Mouse (Mus musculus) liver, embryonic 13.5 days (tissue): ENCODE results near the gene Ap1g1. TPM values are rescaled to one million over a fixed set of nuclear protein-coding genes. Genes with fewer than 3 reads are reported as not detected.

Experiments used
- ATAC-seq: fragments of 200-750 bp; cut with Nextera tagmentation; 2 replicates; pipeline ENCODE4 v1.8.0; 2017; ENCODE audit warnings: low read depth, mild to moderate bottlenecking, moderate number of reproducible peaks, moderate library complexity
- DNase-seq: peaks from one replicate; pipeline ENCODE4 v3.0.0; 2022
- H3K27ac ChIP-seq: fragments of 300-500 bp; sonication (generic); 2 replicates; pipeline ENCODE4 v1.5.1; 2015; ENCODE audit warnings: moderate library complexity, mild to moderate bottlenecking, inconsistent platforms
- H3K27me3 ChIP-seq: fragments of 300-500 bp; sonication (generic); 2 replicates; pipeline ENCODE4 v1.6.1; 2015; ENCODE audit warnings: mild to moderate bottlenecking, inconsistent platforms
- H3K36me3 ChIP-seq: fragments of 300-500 bp; sonication (generic); 2 replicates; pipeline ENCODE4 v1.6.1; 2015; ENCODE audit warnings: mild to moderate bottlenecking, inconsistent platforms
- H3K4me1 ChIP-seq: fragments of 300-500 bp; sonication (generic); replicated peaks from 2 replicates; pipeline ENCODE4 v1.6.1; 2015; ENCODE audit warnings: inconsistent platforms
- H3K4me2 ChIP-seq: fragments of 300-500 bp; sonication (generic); 2 replicates; pipeline ENCODE4 v1.6.1; 2015; ENCODE audit warnings: inconsistent platforms, mild to moderate bottlenecking, moderate library complexity
- H3K4me3 ChIP-seq: fragments of 300-500 bp; sonication (generic); replicated peaks from 2 replicates; pipeline ENCODE4 v1.5.1; 2015; ENCODE audit warnings: mild to moderate bottlenecking, inconsistent platforms
- H3K9ac ChIP-seq: fragments of 300-500 bp; sonication (generic); 2 replicates; pipeline ENCODE4 v1.6.1; 2015; ENCODE audit warnings: mild to moderate bottlenecking, inconsistent platforms
- H3K9me3 ChIP-seq: fragments of 300-500 bp; sonication (generic); replicated peaks from 2 replicates; pipeline ENCODE4 v1.6.1; 2016; ENCODE audit warnings: inconsistent platforms
- WGBS: fragments of 180-500 bp; shearing (Covaris S2); methylation state at CpG from one replicate; pipeline ENCODE4 v1.1.7; 2015; ENCODE audit not compliant: insufficient replicate concordance; 5-methylcytosine and 5-hydroxymethylcytosine counted together
- polyA plus RNA-seq: library from polyadenylated mRNA; unstranded; fragments of >200 nt; fragmentation: Nextera tagmentation; extraction: Ambion mirVana; gene quantifications from 2 replicates; pipeline ENCODE4 v1.2.1, GENCODE M21; 2015

The Ap1g1 gene
- polyA plus RNA-seq, 1 experiment from 2014 or later, result 13.4 TPM

GRCm38 (mm10) chr8:109790938-109791337 is 12.6 kb downstream of the Ap1g1 start:
- 22% methylated on average over 2 of the region's 2 CpGs for WGBS
- ATAC-seq, result peak; percentile 93
- H3K36me3 ChIP-seq, result no peaks in the 10 kb centered on the region

GRCm38 (mm10) chr8:109795166-109795565 is 16.8 kb downstream of the Ap1g1 start:
- no peak overlapping the region for H3K4me3 ChIP-seq
- H3K9ac ChIP-seq, result no peak overlapping the region
- peaks cover 54% of the 10 kb centered on the region for H3K4me1 ChIP-seq
- no peak overlapping the region for H3K4me2 ChIP-seq
- DNase-seq, result no peak
- H3K27me3 ChIP-seq, result no peaks in the 10 kb centered on the region
- no peaks in the 10 kb centered on the region for H3K9me3 ChIP-seq
- H3K27ac ChIP-seq, result no peak overlapping the region
- no peak for ATAC-seq
- no peaks in the 10 kb centered on the region for H3K36me3 ChIP-seq
- WGBS, result 44% methylated on average over 1 of the region's 1 CpGs

More at GRCm38 (mm10) chr8:109790938-109791337, 12.6 kb downstream of the Ap1g1 start:
- Histone ChIP-seq H3K27ac (peak overlapping the region; percentile 34), H3K9me3 (no peaks in the 10 kb centered on the region), H3K4me1 (peaks cover 48% of the 10 kb centered on the region), H3K9ac (peak overlapping the region; percentile 33; the same call in 1 of the 2 replicates), H3K4me2 (peak overlapping the region; percentile 38), H3K4me3 (no peak overlapping the region), H3K27me3 (no peaks in the 10 kb centered on the region)
- peak; percentile 48 for DNase-seq

- H3K4me1 ChIP-seq, result peaks cover 32% of the 10 kb centered on the region
- no peak overlapping the region for H3K9ac ChIP-seq
- ATAC-seq (no peak), DNase-seq (no peak)
- H3K4me2 ChIP-seq, result no peak overlapping the region
- H3K4me3 ChIP-seq, result no peak overlapping the region
- peaks cover 7% of the 10 kb centered on the region for H3K36me3 ChIP-seq
- H3K27me3 ChIP-seq, result no peaks in the 10 kb centered on the region
- H3K27ac ChIP-seq, result no peak overlapping the region
- H3K9me3 ChIP-seq, result no peaks in the 10 kb centered on the region
Observed at GRCm38 (mm10) chr8:109798721-109799120, 20.4 kb downstream of the Ap1g1 start.

- no peaks in the 10 kb centered on the region for H3K27me3 ChIP-seq
- no peak overlapping the region for H3K9ac ChIP-seq
- peaks cover 27% of the 10 kb centered on the region for H3K4me1 ChIP-seq
- DNase-seq (no peak), ATAC-seq (no peak)
- WGBS, result 51% methylated on average over 4 of the region's 4 CpGs
- H3K4me3 ChIP-seq, result no peak overlapping the region
- no peaks in the 10 kb centered on the region for H3K9me3 ChIP-seq
- no peak overlapping the region; the same call in 1 of the 2 replicates for H3K27ac ChIP-seq
- H3K36me3 ChIP-seq, result peaks cover 10% of the 10 kb centered on the region
- no peak overlapping the region for H3K4me2 ChIP-seq
Observed at GRCm38 (mm10) chr8:109799245-109799644, 20.9 kb downstream of the Ap1g1 start.

- 81% methylated on average over 2 of the region's 2 CpGs for WGBS
Observed at GRCm38 (mm10) chr8:109800325-109800724, 22.0 kb downstream of the Ap1g1 start.

GRCm38 (mm10) chr8:109803211-109803610 is 24.9 kb downstream of the Ap1g1 start:
- DNase-seq (no peak), ATAC-seq (no peak)
- Histone ChIP-seq H3K27ac (no peak overlapping the region), H3K4me2 (no peak overlapping the region), H3K9me3 (no peaks in the 10 kb centered on the region), H3K36me3 (peaks cover 10% of the 10 kb centered on the region), H3K27me3 (no peaks in the 10 kb centered on the region), H3K4me1 (peaks cover 16% of the 10 kb centered on the region), H3K9ac (no peak overlapping the region), H3K4me3 (no peak overlapping the region)
- WGBS, result 87% methylated on average over 3 of the region's 3 CpGs

More at GRCm38 (mm10) chr8:109800325-109800724, 22.0 kb downstream of the Ap1g1 start:
- peaks cover 17% of the 10 kb centered on the region for H3K4me1 ChIP-seq
- H3K27me3 ChIP-seq, result no peaks in the 10 kb centered on the region
- no peak overlapping the region for H3K9ac ChIP-seq
- H3K36me3 ChIP-seq, result peaks cover 10% of the 10 kb centered on the region
- H3K4me3 ChIP-seq, result no peak overlapping the region
- H3K9me3 ChIP-seq, result no peaks in the 10 kb centered on the region
- DNase-seq (no peak), ATAC-seq (no peak)
- H3K4me2 ChIP-seq, result no peak overlapping the region
- H3K27ac ChIP-seq, result no peak overlapping the region

GRCm38 (mm10) chr8:109803801-109804200 is 25.4 kb downstream of the Ap1g1 start:
- DNase-seq, result no peak

GRCm38 (mm10) chr8:109806522-109806921 is 28.2 kb downstream of the Ap1g1 start:
- no peaks in the 10 kb centered on the region for H3K9me3 ChIP-seq
- H3K9ac ChIP-seq, result no peak overlapping the region
- 81% methylated on average over 3 of the region's 3 CpGs for WGBS
- H3K27ac ChIP-seq, result no peak overlapping the region
- H3K4me1 ChIP-seq, result peaks cover 13% of the 10 kb centered on the region
- ATAC-seq, result no peak
- no peak overlapping the region for H3K4me2 ChIP-seq
- no peaks in the 10 kb centered on the region for H3K27me3 ChIP-seq
- no peak for DNase-seq
- peaks cover 13% of the 10 kb centered on the region for H3K36me3 ChIP-seq
- H3K4me3 ChIP-seq, result no peak overlapping the region

More at GRCm38 (mm10) chr8:109803801-109804200, 25.4 kb downstream of the Ap1g1 start:
- Histone ChIP-seq H3K27ac (no peak overlapping the region), H3K4me3 (no peak overlapping the region), H3K36me3 (peaks cover 13% of the 10 kb centered on the region), H3K4me1 (peaks cover 13% of the 10 kb centered on the region), H3K9ac (no peak overlapping the region), H3K9me3 (no peaks in the 10 kb centered on the region), H3K4me2 (no peak overlapping the region), H3K27me3 (no peaks in the 10 kb centered on the region)
- 89% methylated on average over 3 of the region's 3 CpGs for WGBS
- no peak for ATAC-seq

- no peak overlapping the region for H3K4me2 ChIP-seq
- H3K36me3 ChIP-seq, result peaks cover 13% of the 10 kb centered on the region
- peaks cover 21% of the 10 kb centered on the region for H3K4me1 ChIP-seq
- H3K9me3 ChIP-seq, result no peaks in the 10 kb centered on the region
- H3K9ac ChIP-seq, result no peak overlapping the region
- no peak overlapping the region for H3K4me3 ChIP-seq
- H3K27me3 ChIP-seq, result no peaks in the 10 kb centered on the region
- no peak overlapping the region for H3K27ac ChIP-seq
- ATAC-seq, result no peak
- 87% methylated on average over 7 of the region's 7 CpGs for WGBS
- no peak for DNase-seq
Observed at GRCm38 (mm10) chr8:109807401-109808119, 29.2 kb downstream of the Ap1g1 start.

GRCm38 (mm10) chr8:109808120-109808447 is 29.7 kb downstream of the Ap1g1 start:
- no peaks in the 10 kb centered on the region for H3K9me3 ChIP-seq
- DNase-seq (no peak), ATAC-seq (no peak)
- no peaks in the 10 kb centered on the region for H3K27me3 ChIP-seq
- no peak overlapping the region for H3K4me2 ChIP-seq
- H3K9ac ChIP-seq, result no peak overlapping the region
- H3K27ac ChIP-seq, result no peak overlapping the region
- H3K4me3 ChIP-seq, result no peak overlapping the region
- peaks cover 9% of the 10 kb centered on the region for H3K36me3 ChIP-seq
- H3K4me1 ChIP-seq, result peaks cover 22% of the 10 kb centered on the region

- DNase-seq (no peak), ATAC-seq (no peak)
- peaks cover 30% of the 10 kb centered on the region for H3K4me1 ChIP-seq
- H3K9ac ChIP-seq, result no peak overlapping the region
- no peak overlapping the region for H3K4me3 ChIP-seq
- H3K9me3 ChIP-seq, result no peaks in the 10 kb centered on the region
- H3K36me3 ChIP-seq, result peaks cover 3% of the 10 kb centered on the region; the same call in 1 of the 2 replicates
- no peaks in the 10 kb centered on the region for H3K27me3 ChIP-seq
- 74% methylated on average over 3 of the region's 3 CpGs for WGBS
- no peak overlapping the region for H3K27ac ChIP-seq
- no peak overlapping the region for H3K4me2 ChIP-seq
Observed at GRCm38 (mm10) chr8:109810434-109810833, 32.1 kb downstream of the Ap1g1 start.

GRCm38 (mm10) chr8:109815268-109815667 is 36.9 kb downstream of the Ap1g1 start:
- WGBS, result 50% methylated on average over 2 of the region's 2 CpGs
- no peak overlapping the region for H3K4me2 ChIP-seq
- no peak overlapping the region for H3K27ac ChIP-seq

More at GRCm38 (mm10) chr8:109815268-109815667, 36.9 kb downstream of the Ap1g1 start:
- H3K36me3 ChIP-seq, result no peaks in the 10 kb centered on the region
- peaks cover 39% of the 10 kb centered on the region for H3K4me1 ChIP-seq
- H3K9me3 ChIP-seq, result no peaks in the 10 kb centered on the region
- ATAC-seq (peak; percentile 36; the same call in 1 of the 2 replicates), DNase-seq (no peak)
- no peaks in the 10 kb centered on the region for H3K27me3 ChIP-seq
- no peak overlapping the region for H3K9ac ChIP-seq
- no peak overlapping the region for H3K4me3 ChIP-seq
